Mouse (Mus musculus): Measurements from ENCODE around the gene Olfr138. TPM values are rescaled to one million over a fixed set of nuclear protein-coding genes. Genes with fewer than 3 reads are reported as not detected.

Olfr138 gene
- 0.20 TPM for polyA plus RNA-seq (2017; shearing (Covaris generic))

DNA sequence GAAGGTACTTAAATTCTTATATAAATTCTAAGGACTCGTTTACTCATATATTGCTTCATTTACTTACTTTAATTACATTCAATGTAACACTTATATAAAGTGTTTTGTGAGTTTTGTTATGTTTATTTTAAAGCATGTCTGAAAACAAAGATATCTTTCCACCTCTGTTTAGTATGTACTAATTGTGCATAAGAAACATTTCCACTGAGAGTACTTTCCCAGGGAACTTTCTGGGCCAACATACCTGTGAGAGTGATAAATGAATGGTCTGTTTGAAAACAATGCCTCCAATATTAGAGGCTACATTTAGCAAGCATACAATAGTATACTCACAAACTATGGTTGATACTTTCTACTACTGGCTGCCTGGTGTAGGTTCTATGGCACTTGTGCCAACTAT lies at the start of gene Olfr138:
Gene Olfr138 (plus strand): TSS at position 301 of the 400 bp plus-strand sequence.

GRCm38 (mm10) chr17:38307470-38307869 lies 46.6 kb downstream of the Olfr138 start, which contains the start of gene Olfr137:
Olfr137 (minus strand) TSS chr17:38307570.

Other genes with a start within 250 kb of the Olfr138 start
- gene Olfr129, start 201.0 kb upstream of the Olfr138 start, polyA plus RNA-seq (2017; shearing (Covaris generic)): 0.10 TPM
- gene Olfr130, start 197.1 kb upstream of the Olfr138 start, polyA plus RNA-seq (2017; shearing (Covaris generic)): not detected
- gene Olfr131, start 172.3 kb upstream of the Olfr138 start, polyA plus RNA-seq (2017; shearing (Covaris generic)): not detected
- not detected for gene Olfr132, start 126.5 kb upstream of the Olfr138 start, polyA plus RNA-seq (2017; shearing (Covaris generic))
- not detected for gene Olfr133, start 115.8 kb upstream of the Olfr138 start, polyA plus RNA-seq (2017; shearing (Covaris generic))
- gene Olfr134, start 89.6 kb upstream of the Olfr138 start, polyA plus RNA-seq (2017; shearing (Covaris generic)): not detected
- not detected for gene Olfr135, start 56.7 kb upstream of the Olfr138 start, polyA plus RNA-seq (2017; shearing (Covaris generic))
- not detected for gene Olfr137, start 46.5 kb downstream of the Olfr138 start, polyA plus RNA-seq (2017; shearing (Covaris generic))
- 0.23 TPM for gene Olfr136, start 68.8 kb downstream of the Olfr138 start, polyA plus RNA-seq (2017; shearing (Covaris generic))
- not detected for gene Esp36, start 159.2 kb downstream of the Olfr138 start, polyA plus RNA-seq (2017; shearing (Covaris generic))

Measured in CD4-positive, CD25-positive, alpha-beta regulatory T cell (primary cell).